Mouse (Mus musculus): Measurements from ENCODE around the gene Plce1. TPM values are rescaled to one million over a fixed set of nuclear protein-coding genes. Genes with fewer than 3 reads are reported as not detected.

Gene Plce1
- polyA plus RNA-seq, 2 experiments, result 0.21 to 0.50 TPM

GRCm38 (mm10) chr19:38701776-38702175 is 220.9 kb downstream of the Plce1 start:
- WGBS (ENCODE audit: insufficient replicate concordance), result 73% methylated on average over 8 of the region's 8 CpGs
- no peak overlapping the region for H3K4me3 ChIP-seq (ENCODE audit: insufficient read depth in 1 of 2, low read depth in 2 of 2, low read length in 2 of 2)
- H3K9ac ChIP-seq (replicated peaks), result no peak overlapping the region
- ATAC-seq (ENCODE audit: insufficient read depth) (no peak), DNase-seq (ENCODE audit: low read depth in 3 of 3, low spot score in 3 of 3) (no peak)
- H3K36me3 ChIP-seq (replicated peaks; ENCODE audit: control insufficient read depth, insufficient read depth, low read depth), result no peaks in the 10 kb centered on the region
- no peak overlapping the region for H3K4me2 ChIP-seq (ENCODE audit: low read depth)
- H3K27me3 ChIP-seq (ENCODE audit: control insufficient read depth, insufficient read depth, low read length), result no peaks in the 10 kb centered on the region
- H3K4me1 ChIP-seq (replicated peaks; ENCODE audit: control insufficient read depth in 2 of 2, insufficient read depth in 2 of 2, low read length in 1 of 2), result no peaks in the 10 kb centered on the region
- TF ChIP-seq CTCF (IDR thresholded peaks at IDR 0.05; ENCODE audit: low read depth), result no peak
- no peak for TF ChIP-seq EP300 (IDR thresholded peaks at IDR 0.05; ENCODE audit: low read depth)
- H3K9me3 ChIP-seq (ENCODE audit: control insufficient read depth, low read length), result no peaks in the 10 kb centered on the region
- no peak overlapping the region for H3K27ac ChIP-seq

- no peak overlapping the region for H3K4me2 ChIP-seq (ENCODE audit: low read depth)
- H3K9ac ChIP-seq (replicated peaks), result no peak overlapping the region
- no peaks in the 10 kb centered on the region for H3K36me3 ChIP-seq (replicated peaks; ENCODE audit: control insufficient read depth, insufficient read depth, low read depth)
- no peak overlapping the region for H3K4me3 ChIP-seq (ENCODE audit: insufficient read depth in 1 of 2, low read depth in 2 of 2, low read length in 2 of 2)
- 49% methylated on average over 3 of the region's 3 CpGs for WGBS (ENCODE audit: insufficient replicate concordance)
- no peak overlapping the region for H3K27ac ChIP-seq
- no peak for ATAC-seq (ENCODE audit: insufficient read depth)
- H3K9me3 ChIP-seq (ENCODE audit: control insufficient read depth, low read length), result no peaks in the 10 kb centered on the region
- no peaks in the 10 kb centered on the region for H3K4me1 ChIP-seq (replicated peaks; ENCODE audit: control insufficient read depth in 2 of 2, insufficient read depth in 2 of 2, low read length in 1 of 2)
- no peaks in the 10 kb centered on the region for H3K27me3 ChIP-seq (ENCODE audit: control insufficient read depth, insufficient read depth, low read length)
- TF ChIP-seq EP300 (IDR thresholded peaks at IDR 0.05; ENCODE audit: low read depth) (no peak), CTCF (IDR thresholded peaks at IDR 0.05; ENCODE audit: low read depth) (no peak)
- DNase-seq (ENCODE audit: low read depth in 3 of 3, low spot score in 3 of 3), result no peak
These were observed 223.8 kb downstream of the Plce1 start for GRCm38 (mm10) chr19:38704742-38705141.

GRCm38 (mm10) chr19:38705244-38705643 is 224.3 kb downstream of the Plce1 start:
- WGBS (ENCODE audit: insufficient replicate concordance), result 74% methylated on average over 11 of the region's 11 CpGs
- H3K4me2 ChIP-seq (ENCODE audit: low read depth), result no peak overlapping the region
- no peak for TF ChIP-seq CTCF (IDR thresholded peaks at IDR 0.05; ENCODE audit: low read depth)
- TF ChIP-seq EP300 (IDR thresholded peaks at IDR 0.05; ENCODE audit: low read depth), result no peak
- DNase-seq (ENCODE audit: low read depth in 3 of 3, low spot score in 3 of 3) (no peak), ATAC-seq (ENCODE audit: insufficient read depth) (no peak)
- no peak overlapping the region for H3K4me3 ChIP-seq (ENCODE audit: insufficient read depth in 1 of 2, low read depth in 2 of 2, low read length in 2 of 2)
- H3K27ac ChIP-seq, result no peak overlapping the region
- H3K9ac ChIP-seq (replicated peaks), result no peak overlapping the region
- no peaks in the 10 kb centered on the region for H3K4me1 ChIP-seq (replicated peaks; ENCODE audit: control insufficient read depth in 2 of 2, insufficient read depth in 2 of 2, low read length in 1 of 2)
- H3K27me3 ChIP-seq (ENCODE audit: control insufficient read depth, insufficient read depth, low read length), result no peaks in the 10 kb centered on the region
- H3K9me3 ChIP-seq (ENCODE audit: control insufficient read depth, low read length), result no peaks in the 10 kb centered on the region
- H3K36me3 ChIP-seq (replicated peaks; ENCODE audit: control insufficient read depth, insufficient read depth, low read depth), result no peaks in the 10 kb centered on the region

- H3K27me3 ChIP-seq (ENCODE audit: control insufficient read depth, insufficient read depth, low read length), result no peaks in the 10 kb centered on the region
- no peak for ATAC-seq (ENCODE audit: insufficient read depth)
- TF ChIP-seq CTCF (IDR thresholded peaks at IDR 0.05; ENCODE audit: low read depth), result no peak
- no peak for TF ChIP-seq EP300 (IDR thresholded peaks at IDR 0.05; ENCODE audit: low read depth)
- no peak overlapping the region for H3K27ac ChIP-seq
- H3K9me3 ChIP-seq (ENCODE audit: control insufficient read depth, low read length), result no peaks in the 10 kb centered on the region
- H3K4me1 ChIP-seq (replicated peaks; ENCODE audit: control insufficient read depth in 2 of 2, insufficient read depth in 2 of 2, low read length in 1 of 2), result no peaks in the 10 kb centered on the region
- no peak for DNase-seq (ENCODE audit: low read depth in 3 of 3, low spot score in 3 of 3)
- no peak overlapping the region for H3K4me3 ChIP-seq (ENCODE audit: insufficient read depth in 1 of 2, low read depth in 2 of 2, low read length in 2 of 2)
- no peaks in the 10 kb centered on the region for H3K36me3 ChIP-seq (replicated peaks; ENCODE audit: control insufficient read depth, insufficient read depth, low read depth)
- H3K4me2 ChIP-seq (ENCODE audit: low read depth), result no peak overlapping the region
- no peak overlapping the region for H3K9ac ChIP-seq (replicated peaks)
- 70% methylated on average over 6 of the region's 6 CpGs for WGBS (ENCODE audit: insufficient replicate concordance)
These were observed 225.5 kb downstream of the Plce1 start for GRCm38 (mm10) chr19:38706449-38706848.

- no peak for DNase-seq (ENCODE audit: low read depth in 3 of 3, low spot score in 3 of 3)
- 63% methylated on average over 2 of the region's 2 CpGs for WGBS (ENCODE audit: insufficient replicate concordance)
- H3K27me3 ChIP-seq (ENCODE audit: control insufficient read depth, insufficient read depth, low read length), result no peaks in the 10 kb centered on the region
These were observed 228.5 kb downstream of the Plce1 start for GRCm38 (mm10) chr19:38709376-38709775.

More at GRCm38 (mm10) chr19:38709376-38709775, 228.5 kb downstream of the Plce1 start:
- Histone ChIP-seq H3K9ac (replicated peaks) (no peak overlapping the region), H3K9me3 (ENCODE audit: control insufficient read depth, low read length) (no peaks in the 10 kb centered on the region), H3K4me2 (ENCODE audit: low read depth) (no peak overlapping the region), H3K36me3 (replicated peaks; ENCODE audit: control insufficient read depth, insufficient read depth, low read depth) (no peaks in the 10 kb centered on the region), H3K4me3 (ENCODE audit: insufficient read depth in 1 of 2, low read depth in 2 of 2, low read length in 2 of 2) (no peak overlapping the region), H3K27ac (no peak overlapping the region), H3K4me1 (replicated peaks; ENCODE audit: control insufficient read depth in 2 of 2, insufficient read depth in 2 of 2, low read length in 1 of 2) (no peaks in the 10 kb centered on the region)
- TF ChIP-seq CTCF (IDR thresholded peaks at IDR 0.05; ENCODE audit: low read depth) (no peak), EP300 (IDR thresholded peaks at IDR 0.05; ENCODE audit: low read depth) (no peak)
- no peak for ATAC-seq (ENCODE audit: insufficient read depth)

Data from liver, embryonic 14.5 days (tissue).